Mouse (Mus musculus) ES-E14 (cell line): Measurements from ENCODE around the gene 1700010I14Rik.

ENCODE experiments used
- CHD2 ChIP-seq: IDR thresholded peaks from 2 replicates; pipeline ENCODE4 v1.6.1; 2014; ENCODE audit warnings: mild to moderate bottlenecking, low read depth, low read length, inconsistent platforms
- HCFC1 ChIP-seq: IDR thresholded peaks from 2 replicates; pipeline ENCODE4 v1.6.1; 2012; ENCODE audit warnings: low read length, inconsistent platforms, borderline replicate concordance; ENCODE audit not compliant: insufficient read depth
- MAFK ChIP-seq: IDR thresholded peaks from 2 replicates; pipeline ENCODE4 v1.6.1; 2014; ENCODE audit warnings: mild to moderate bottlenecking, low read depth, low read length, inconsistent platforms; ENCODE audit not compliant: insufficient read depth
- ZC3H11A ChIP-seq: IDR thresholded peaks from 2 replicates; pipeline ENCODE4 v1.6.1; 2012; ENCODE audit warnings: low read depth, mild to moderate bottlenecking, inconsistent platforms, low read length, borderline replicate concordance
- ZNF384 ChIP-seq: IDR thresholded peaks from 2 replicates; pipeline ENCODE4 v1.6.1; 2012; ENCODE audit warnings: low read depth, low read length, inconsistent platforms

DNA sequence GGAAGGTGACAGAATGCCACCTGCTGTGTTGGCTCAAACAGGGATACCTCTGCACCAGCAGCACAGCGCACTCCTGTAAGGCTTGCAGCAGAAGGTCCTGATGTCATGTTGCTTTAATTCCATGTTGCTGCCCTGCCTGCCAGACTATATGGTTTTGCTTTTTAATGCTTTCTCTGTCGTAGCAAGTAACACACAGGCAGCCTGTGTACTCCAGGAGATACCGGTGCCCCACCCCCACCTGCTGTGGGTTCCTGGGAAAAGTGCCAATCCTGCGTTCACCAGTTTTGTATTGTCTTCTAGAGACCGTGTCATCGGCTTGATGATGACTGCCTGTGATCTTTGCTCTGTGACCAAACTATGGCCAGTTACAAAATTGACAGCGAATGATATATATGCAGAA lies 13.7 kb upstream of the 1700010I14Rik start:
- TF ChIP-seq MAFK, result no peak
- no peak for TF ChIP-seq ZC3H11A
- TF ChIP-seq HCFC1, result no peak
- TF ChIP-seq ZNF384, result no peak
- no peak for TF ChIP-seq CHD2
